Mouse (Mus musculus) olfactory bulb, adult 2 months (tissue): ENCODE data around the gene Cacna1e. TPM values are rescaled to one million over a fixed set of nuclear protein-coding genes. Genes with fewer than 3 reads are reported as not detected.

Experiments
- H3K27ac ChIP-seq: fragments of 200-500 bp; 2 replicates; pipeline ENCODE4 v1.5.1; 2012; ENCODE audit warnings: low read depth, low read length; ENCODE audit not compliant: insufficient read depth
- H3K4me1 ChIP-seq: fragments of 200-500 bp; 2 replicates; pipeline ENCODE4 v1.6.1; 2012; ENCODE audit warnings: low read length; ENCODE audit not compliant: control insufficient read depth, insufficient read depth
- H3K4me3 ChIP-seq: fragments of 200-500 bp; 2 replicates; pipeline ENCODE4 v1.5.1; 2012; ENCODE audit warnings: mild to moderate bottlenecking, low read depth, low read length, moderate library complexity; ENCODE audit not compliant: insufficient read depth
- CTCF ChIP-seq: fragments of 200-500 bp; IDR thresholded peaks from 2 replicates; pipeline ENCODE4 v1.5.1; 2012; ENCODE audit warnings: low read depth, mild to moderate bottlenecking, low read length, moderate library complexity; ENCODE audit not compliant: insufficient read depth
- POLR2A ChIP-seq: fragments of 200-500 bp; IDR thresholded peaks from 2 replicates; pipeline ENCODE4 v1.6.1; 2012; ENCODE audit warnings: mild to moderate bottlenecking, low read depth, low read length, moderate library complexity; ENCODE audit not compliant: insufficient read depth
- WGBS: fragments of 180-500 bp; shearing (Covaris S2); methylation state at CpG from one replicate; pipeline ENCODE4 v1.1.7; 2018; 5-methylcytosine and 5-hydroxymethylcytosine counted together
- polyA plus RNA-seq: library from polyadenylated mRNA; stranded (reverse); fragments of >200 nt; gene quantifications from 2 replicates; pipeline ENCODE4 v1.2.4, GENCODE M21; 2012; ENCODE audit warnings: low replicate concordance; ENCODE audit not compliant: missing spikeins, insufficient read depth, insufficient read length

Gene Cacna1e
- polyA plus RNA-seq, 1 experiment, result not detected

- TF ChIP-seq POLR2A (no peak), CTCF (no peak)
- H3K4me3 ChIP-seq, result no peak overlapping the region
- 45% methylated on average over 7 of the region's 7 CpGs for whole genome bisulfite sequencing
- H3K27ac ChIP-seq, result peak overlapping the region; percentile 60
- H3K4me1 ChIP-seq, result no peaks in the 10 kb centered on the region
Observed at GRCm38 (mm10) chr1:154428276-154428675, 456.0 kb downstream of the Cacna1e start.

- TF ChIP-seq CTCF, result no peak
- 25% methylated on average over 5 of the region's 5 CpGs for WGBS
Observed at GRCm38 (mm10) chr1:154418278-154418677, 466.0 kb downstream of the Cacna1e start.

GRCm38 (mm10) chr1:154416384-154417155 is 467.7 kb downstream of the Cacna1e start:
- no peak overlapping the region for H3K27ac ChIP-seq
- WGBS, result 79% methylated on average over 20 of the region's 20 CpGs
- TF ChIP-seq CTCF (no peak), POLR2A (no peak)

More at GRCm38 (mm10) chr1:154418278-154418677, 466.0 kb downstream of the Cacna1e start:
- Histone ChIP-seq H3K4me1 (no peaks in the 10 kb centered on the region), H3K4me3 (no peak overlapping the region), H3K27ac (no peak overlapping the region)

GRCm38 (mm10) chr1:154415826-154416225 is 468.5 kb downstream of the Cacna1e start:
- WGBS, result 91% methylated on average over 10 of the region's 10 CpGs
- Histone ChIP-seq H3K4me1 (no peaks in the 10 kb centered on the region), H3K27ac (no peak overlapping the region), H3K4me3 (no peak overlapping the region)
- no peak for TF ChIP-seq POLR2A
- no peak for TF ChIP-seq CTCF

More at GRCm38 (mm10) chr1:154416384-154417155, 467.7 kb downstream of the Cacna1e start:
- no peak overlapping the region for H3K4me3 ChIP-seq
- no peaks in the 10 kb centered on the region for H3K4me1 ChIP-seq

GRCm38 (mm10) chr1:154413138-154413537 is 471.2 kb downstream of the Cacna1e start:
- H3K4me3 ChIP-seq, result no peak overlapping the region
- 65% methylated on average over 3 of the region's 3 CpGs for WGBS
- no peak for TF ChIP-seq POLR2A
- TF ChIP-seq CTCF, result no peak
- H3K4me1 ChIP-seq, result no peaks in the 10 kb centered on the region
- no peak overlapping the region for H3K27ac ChIP-seq

- WGBS, result 24% methylated on average over 2 of the region's 2 CpGs
- TF ChIP-seq CTCF, result no peak
- TF ChIP-seq POLR2A, result no peak
Observed at GRCm38 (mm10) chr1:154409051-154409450, 475.2 kb downstream of the Cacna1e start.

GRCm38 (mm10) chr1:154391979-154392378 is 492.3 kb downstream of the Cacna1e start:
- no peak for TF ChIP-seq POLR2A
- no peaks in the 10 kb centered on the region for H3K4me1 ChIP-seq
- H3K27ac ChIP-seq, result no peak overlapping the region
- WGBS, result 93% methylated on average over 6 of the region's 6 CpGs
- no peak overlapping the region for H3K4me3 ChIP-seq

More at GRCm38 (mm10) chr1:154409051-154409450, 475.2 kb downstream of the Cacna1e start:
- no peak overlapping the region for H3K27ac ChIP-seq
- H3K4me3 ChIP-seq, result no peak overlapping the region
- H3K4me1 ChIP-seq, result no peaks in the 10 kb centered on the region

Other genes starting within 250 kb of the Cacna1e start
- not detected in 2 replicates for gene Ier5, start 215.1 kb upstream of the Cacna1e start, polyA plus RNA-seq